Mouse (Mus musculus): Measurements from ENCODE around the gene Gosr2. TPM values are rescaled to one million over a fixed set of nuclear protein-coding genes. Genes with fewer than 3 reads are reported as not detected.

Gosr2 gene
- total RNA-seq, 1 experiment from 2014 or later = 44.7 TPM

DNA sequence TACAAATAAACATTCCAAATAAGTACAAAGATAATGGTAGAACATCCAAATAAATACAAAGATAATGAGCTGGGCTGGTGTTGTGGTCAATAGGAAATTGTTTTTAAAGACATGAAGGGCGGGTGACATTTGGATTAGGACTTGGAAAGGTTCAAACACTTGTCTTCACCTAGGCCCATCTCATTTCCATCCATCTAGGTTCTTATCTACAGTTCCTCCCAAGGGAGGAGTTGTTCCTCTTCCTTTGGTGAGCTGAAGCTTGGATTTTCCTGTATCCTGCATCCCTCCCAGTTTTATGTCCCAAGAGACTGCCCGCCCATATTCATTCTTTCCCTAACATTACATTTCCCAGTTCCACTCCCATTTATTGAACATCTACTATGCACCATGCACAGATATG lies 528 bp upstream of the Gosr2 start:
- no peak for ATAC-seq (replicated peaks in 1 of 2; ENCODE audit: insufficient read depth in 1 of 2, low FRiP score in 2 of 2, low TSS enrichment in 1 of 2, low read depth in 1 of 2, poor library complexity in 2 of 2, severe bottlenecking in 2 of 2)

DNA sequence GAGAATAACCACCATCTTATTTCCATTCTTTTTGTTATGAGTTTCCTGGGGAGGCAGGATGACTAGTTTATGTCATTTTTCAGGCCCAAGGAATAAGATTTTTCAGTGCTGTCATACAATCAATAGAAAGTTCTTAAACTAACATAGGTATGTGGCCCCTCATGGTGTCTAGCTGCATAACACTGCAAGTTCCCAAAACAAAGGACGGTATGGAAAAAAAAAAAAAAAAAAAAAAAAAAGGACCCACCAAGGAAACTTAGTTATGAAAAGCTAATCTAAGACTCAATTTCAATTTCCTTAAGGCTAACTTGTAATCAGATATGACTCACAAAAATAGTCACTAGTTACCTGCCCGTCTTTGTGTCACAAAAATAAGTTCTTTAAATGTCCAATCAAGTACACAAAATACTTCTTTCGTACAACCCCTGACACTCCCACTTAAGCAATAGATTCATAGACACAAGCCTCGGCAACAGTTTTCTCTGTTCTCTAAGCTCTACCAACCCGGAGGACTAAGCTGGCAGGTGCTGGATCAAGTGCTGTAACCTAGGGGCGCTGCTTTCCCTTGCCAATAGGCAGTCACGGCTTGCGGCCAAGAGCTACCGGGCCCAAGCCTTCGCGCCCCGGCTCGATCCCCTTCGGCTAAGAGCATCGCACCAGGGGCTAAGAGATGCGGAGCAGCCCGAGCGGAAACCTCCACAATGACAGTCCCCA lies 690 bp downstream of the Gosr2 start:
- peak in 1 of 2 experiments; percentile 28; a peak in 3 of 4 replicates for ATAC-seq (replicated peaks in 1 of 2; ENCODE audit: insufficient read depth in 1 of 2, low FRiP score in 2 of 2, low TSS enrichment in 1 of 2, low read depth in 1 of 2, poor library complexity in 2 of 2, severe bottlenecking in 2 of 2)

DNA sequence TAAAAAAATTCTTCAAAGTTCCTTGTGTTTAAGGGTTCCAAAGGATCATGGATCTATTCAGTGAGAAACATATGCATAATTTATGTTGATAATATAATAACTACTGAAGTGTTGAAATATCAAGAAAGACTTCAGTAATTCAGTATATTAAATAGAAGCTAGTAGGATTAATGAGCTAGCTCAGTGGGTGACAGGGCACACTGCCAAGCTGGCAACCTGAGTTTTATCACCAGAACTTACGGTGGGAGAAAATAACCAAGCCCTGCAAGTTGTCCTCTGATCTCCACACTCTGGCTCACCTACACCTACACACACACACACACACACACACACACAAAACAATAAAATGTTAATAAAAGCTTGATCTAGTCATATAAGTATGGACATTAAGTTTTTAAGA lies 4.5 kb downstream of the Gosr2 start:
- no peak for ATAC-seq (replicated peaks in 1 of 2; ENCODE audit: insufficient read depth in 1 of 2, low FRiP score in 2 of 2, low TSS enrichment in 1 of 2, low read depth in 1 of 2, poor library complexity in 2 of 2, severe bottlenecking in 2 of 2)

DNA sequence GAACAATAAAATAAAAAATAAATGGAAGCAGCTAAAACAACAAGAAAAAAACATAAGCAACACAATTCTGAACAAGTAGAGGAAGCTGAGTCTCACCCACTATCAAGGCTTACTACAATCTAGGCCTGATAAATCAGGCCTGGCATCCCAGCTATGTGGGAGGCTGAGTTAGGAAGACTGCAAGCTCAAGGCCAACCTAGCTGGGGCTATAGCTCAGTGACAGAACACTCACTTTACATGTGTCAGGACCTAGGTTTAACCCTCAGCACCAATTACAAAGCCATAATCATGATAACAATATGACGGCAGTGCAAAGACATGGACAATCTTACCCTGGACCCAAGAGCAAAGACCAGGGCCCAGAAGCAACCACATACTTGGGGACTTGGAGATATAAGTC lies 6.7 kb downstream of the Gosr2 start:
- ATAC-seq (replicated peaks in 1 of 2; ENCODE audit: insufficient read depth in 1 of 2, low FRiP score in 2 of 2, low TSS enrichment in 1 of 2, low read depth in 1 of 2, poor library complexity in 2 of 2, severe bottlenecking in 2 of 2) = no peak

DNA sequence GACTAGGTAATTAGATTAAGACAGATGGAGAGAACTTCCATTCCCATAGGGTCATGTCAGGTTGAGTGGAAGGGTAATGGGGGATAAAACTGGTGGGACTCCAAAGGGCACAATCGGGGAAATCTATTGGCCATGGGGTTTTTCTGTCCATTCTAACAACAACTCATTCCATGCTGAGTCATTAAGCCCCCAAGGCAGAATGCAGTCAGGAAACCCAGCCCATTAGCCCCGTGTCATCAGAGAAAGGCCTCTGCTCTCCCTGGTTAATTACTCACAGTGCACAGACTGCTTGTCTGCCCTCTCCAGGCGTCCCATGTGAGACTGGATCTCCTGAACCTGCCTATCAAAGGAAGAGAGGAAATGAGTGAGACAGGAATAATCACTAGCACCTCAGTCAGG lies 8.7 kb downstream of the Gosr2 start:
- no peak for ATAC-seq (replicated peaks in 1 of 2; ENCODE audit: insufficient read depth in 1 of 2, low FRiP score in 2 of 2, low TSS enrichment in 1 of 2, low read depth in 1 of 2, poor library complexity in 2 of 2, severe bottlenecking in 2 of 2)

DNA sequence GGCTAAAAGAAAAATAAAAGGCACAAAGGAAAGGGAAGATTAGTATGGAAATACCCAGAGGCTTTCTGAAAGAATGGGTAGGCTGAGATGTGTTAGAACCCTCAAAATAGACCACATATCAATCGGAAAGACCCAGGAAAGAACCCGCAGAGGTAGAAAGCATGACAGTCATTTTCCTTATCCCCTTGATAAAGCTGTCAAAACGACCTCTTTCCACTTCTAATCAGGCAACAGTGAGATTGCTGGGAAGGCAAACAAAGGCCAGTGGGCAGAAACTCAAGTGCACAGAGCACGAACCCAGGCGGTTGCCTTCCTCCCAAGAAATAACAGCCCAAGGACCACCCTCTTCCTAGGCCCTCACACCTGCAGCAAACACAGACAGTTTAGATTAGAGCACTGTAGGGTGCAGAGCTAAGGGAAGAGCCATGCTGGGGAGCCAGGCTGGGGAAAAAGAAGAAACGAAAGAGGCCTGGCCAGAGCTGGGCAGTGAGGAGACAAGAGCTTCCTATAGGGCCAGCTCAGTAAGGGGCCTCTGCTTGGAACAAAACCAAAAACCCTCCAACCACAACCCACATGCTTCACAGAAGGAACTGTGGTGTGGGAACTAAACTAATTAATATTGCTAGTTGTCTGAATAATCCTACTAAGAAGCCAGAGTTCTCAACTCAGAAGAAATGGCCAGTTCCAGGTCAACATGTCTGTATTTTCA lies 9.3 kb downstream of the Gosr2 start:
- no peak for ATAC-seq (replicated peaks in 1 of 2; ENCODE audit: insufficient read depth in 1 of 2, low FRiP score in 2 of 2, low TSS enrichment in 1 of 2, low read depth in 1 of 2, poor library complexity in 2 of 2, severe bottlenecking in 2 of 2)

DNA sequence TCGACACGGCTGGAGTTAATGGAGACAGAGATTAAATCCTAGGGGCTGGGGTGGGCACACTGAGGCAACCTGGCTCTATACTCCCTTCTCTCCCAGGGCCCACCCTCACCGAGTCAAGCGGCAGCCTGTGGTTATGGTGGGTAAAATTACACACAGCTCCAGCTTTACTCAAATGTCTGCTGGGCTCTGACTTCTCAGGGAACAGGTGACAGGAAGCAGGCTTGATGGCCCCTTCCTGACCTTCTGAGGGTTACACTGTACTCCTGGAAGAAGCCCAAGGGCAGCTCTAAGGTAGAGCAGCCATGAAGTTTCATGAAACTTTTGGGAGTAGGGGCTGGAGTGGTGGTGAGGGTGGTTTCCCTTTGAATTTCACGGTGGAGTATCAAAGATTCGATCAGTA lies 11.0 kb downstream of the Gosr2 start:
- ATAC-seq (replicated peaks in 1 of 2; ENCODE audit: insufficient read depth in 1 of 2, low FRiP score in 2 of 2, low TSS enrichment in 1 of 2, low read depth in 1 of 2, poor library complexity in 2 of 2, severe bottlenecking in 2 of 2) = peak; percentile 53 to 65

DNA sequence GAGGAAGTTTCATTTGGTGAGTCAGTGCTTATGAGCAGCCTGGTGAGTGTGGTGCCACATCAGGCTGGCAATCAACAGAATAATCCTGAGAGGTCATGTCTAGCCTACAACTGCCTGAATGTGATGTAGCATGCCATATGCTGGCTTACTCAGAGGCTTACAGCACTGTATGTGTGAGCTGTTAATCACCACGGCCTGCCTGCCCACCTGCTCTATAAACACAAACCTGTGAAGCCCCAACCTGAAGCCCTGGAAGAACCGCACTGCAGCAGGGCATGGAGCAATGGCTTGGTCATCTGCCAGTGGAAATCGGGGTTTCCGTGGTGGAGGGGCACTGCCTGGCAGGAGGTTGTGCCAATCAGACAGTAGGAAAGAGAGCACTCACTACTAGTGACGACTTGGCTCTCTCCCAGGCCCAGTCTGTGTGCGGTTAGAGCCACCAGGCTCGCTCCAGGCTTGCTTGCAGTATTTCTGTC lies 12.4 kb downstream of the Gosr2 start:
- ATAC-seq (replicated peaks in 1 of 2; ENCODE audit: insufficient read depth in 1 of 2, low FRiP score in 2 of 2, low TSS enrichment in 1 of 2, low read depth in 1 of 2, poor library complexity in 2 of 2, severe bottlenecking in 2 of 2) = peak; percentile 68 to 79

DNA sequence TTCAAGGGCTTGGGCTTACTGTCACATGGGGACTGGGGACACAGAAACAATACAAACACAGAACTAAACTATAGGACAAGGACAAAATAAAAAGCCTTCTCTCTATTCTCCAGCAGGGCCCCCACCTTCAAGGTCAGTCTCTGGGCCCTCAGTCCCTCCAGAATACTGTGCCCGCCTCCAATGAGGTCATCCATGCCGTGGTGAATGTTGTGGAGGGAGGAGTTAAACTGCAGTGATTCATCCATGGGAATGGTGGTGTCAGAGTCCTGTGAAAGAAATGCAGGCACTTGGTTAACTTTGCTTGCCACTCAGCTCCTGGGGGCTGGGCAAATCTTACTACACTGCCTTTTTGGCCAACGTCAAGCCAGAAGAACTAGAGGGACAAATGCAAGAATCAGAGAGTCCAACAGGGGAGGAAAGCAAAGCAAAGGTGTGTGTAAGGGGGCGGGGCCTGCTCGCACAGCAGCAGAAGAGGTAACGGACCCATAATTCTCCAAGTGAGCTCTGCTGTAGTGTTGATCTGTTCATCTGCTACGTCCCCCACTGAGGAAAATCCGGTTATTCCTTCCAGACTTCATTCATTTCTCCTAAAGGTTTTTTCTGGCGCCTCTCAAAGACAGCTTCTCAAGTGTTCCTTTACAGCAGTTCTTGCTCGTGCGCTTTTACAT lies 13.9 kb downstream of the Gosr2 start:
- ATAC-seq (replicated peaks in 1 of 2; ENCODE audit: insufficient read depth in 1 of 2, low FRiP score in 2 of 2, low TSS enrichment in 1 of 2, low read depth in 1 of 2, poor library complexity in 2 of 2, severe bottlenecking in 2 of 2) = no peak

DNA sequence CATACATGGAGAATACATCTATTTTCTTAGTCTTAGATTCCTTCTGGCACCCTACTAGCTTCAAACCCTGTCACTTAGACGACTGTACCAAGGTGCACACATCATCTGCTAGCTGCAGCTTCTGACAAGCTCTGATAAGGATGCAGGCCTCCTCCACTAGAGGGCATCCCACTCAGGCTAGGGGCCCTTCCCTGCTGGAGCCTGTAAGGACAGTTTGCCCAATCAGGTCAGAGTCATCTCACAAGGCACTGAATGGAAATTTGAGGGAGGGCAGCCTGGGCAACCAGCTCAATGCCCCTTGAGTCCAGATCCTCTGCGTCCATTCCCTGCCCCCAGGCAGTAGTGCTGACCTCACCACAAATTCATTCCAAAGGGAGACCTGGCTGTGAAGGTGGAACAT lies 20.7 kb downstream of the Gosr2 start:
- ATAC-seq (replicated peaks in 1 of 2; ENCODE audit: insufficient read depth in 1 of 2, low FRiP score in 2 of 2, low TSS enrichment in 1 of 2, low read depth in 1 of 2, poor library complexity in 2 of 2, severe bottlenecking in 2 of 2) = peak in 1 of 2 experiments; percentile 59; a peak in 2 of 4 replicates

DNA sequence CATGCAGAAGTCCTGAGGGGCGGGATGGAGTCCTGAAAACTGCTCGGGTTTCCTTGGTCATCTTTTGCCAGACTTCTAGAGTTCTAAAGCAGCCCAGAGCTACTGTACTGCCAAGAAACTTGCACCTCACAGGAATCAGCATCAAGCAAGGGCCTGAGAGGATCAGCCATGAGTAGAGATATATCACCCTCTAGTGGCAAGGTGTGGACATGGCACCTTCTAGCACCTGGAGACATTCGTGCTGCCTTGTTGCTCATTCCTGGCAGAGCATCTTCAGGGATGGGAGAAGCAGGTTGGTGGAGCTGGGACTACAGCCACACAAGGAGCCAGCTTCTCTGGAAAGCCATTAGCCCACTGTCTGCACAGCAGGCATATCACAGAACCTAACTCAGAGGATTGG lies 22.1 kb downstream of the Gosr2 start:
- ATAC-seq (replicated peaks in 1 of 2; ENCODE audit: insufficient read depth in 1 of 2, low FRiP score in 2 of 2, low TSS enrichment in 1 of 2, low read depth in 1 of 2, poor library complexity in 2 of 2, severe bottlenecking in 2 of 2) = peak; percentile 56 to 78; a peak in 2 of 4 replicates

DNA sequence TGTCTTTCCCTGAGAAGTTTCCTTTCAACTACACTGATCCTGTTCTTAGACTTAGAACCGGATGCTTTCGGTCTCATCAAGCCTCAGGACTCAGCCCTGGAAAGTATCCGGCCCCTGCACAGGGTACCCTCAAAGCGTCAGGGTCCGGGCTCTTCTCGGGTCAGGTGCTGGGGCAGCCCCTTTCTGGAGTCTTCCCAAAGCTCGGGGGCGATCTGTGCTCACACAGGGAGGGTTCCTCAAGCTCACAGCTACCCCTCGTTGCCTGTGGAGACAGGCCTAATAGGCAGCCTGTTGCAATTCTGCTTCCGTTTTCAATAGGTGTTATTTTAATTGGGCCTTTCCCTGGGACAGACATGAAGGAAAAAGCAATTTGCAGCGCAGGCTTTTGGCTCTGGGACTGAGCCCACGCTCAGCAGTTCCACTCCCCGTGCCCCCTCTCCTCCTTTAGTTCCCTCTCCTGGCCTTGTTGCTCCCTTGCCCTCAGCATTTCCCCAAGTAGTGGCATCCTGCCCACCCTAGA lies 30.7 kb downstream of the Gosr2 start:
- ATAC-seq (replicated peaks in 1 of 2; ENCODE audit: insufficient read depth in 1 of 2, low FRiP score in 2 of 2, low TSS enrichment in 1 of 2, low read depth in 1 of 2, poor library complexity in 2 of 2, severe bottlenecking in 2 of 2) = no peak

DNA sequence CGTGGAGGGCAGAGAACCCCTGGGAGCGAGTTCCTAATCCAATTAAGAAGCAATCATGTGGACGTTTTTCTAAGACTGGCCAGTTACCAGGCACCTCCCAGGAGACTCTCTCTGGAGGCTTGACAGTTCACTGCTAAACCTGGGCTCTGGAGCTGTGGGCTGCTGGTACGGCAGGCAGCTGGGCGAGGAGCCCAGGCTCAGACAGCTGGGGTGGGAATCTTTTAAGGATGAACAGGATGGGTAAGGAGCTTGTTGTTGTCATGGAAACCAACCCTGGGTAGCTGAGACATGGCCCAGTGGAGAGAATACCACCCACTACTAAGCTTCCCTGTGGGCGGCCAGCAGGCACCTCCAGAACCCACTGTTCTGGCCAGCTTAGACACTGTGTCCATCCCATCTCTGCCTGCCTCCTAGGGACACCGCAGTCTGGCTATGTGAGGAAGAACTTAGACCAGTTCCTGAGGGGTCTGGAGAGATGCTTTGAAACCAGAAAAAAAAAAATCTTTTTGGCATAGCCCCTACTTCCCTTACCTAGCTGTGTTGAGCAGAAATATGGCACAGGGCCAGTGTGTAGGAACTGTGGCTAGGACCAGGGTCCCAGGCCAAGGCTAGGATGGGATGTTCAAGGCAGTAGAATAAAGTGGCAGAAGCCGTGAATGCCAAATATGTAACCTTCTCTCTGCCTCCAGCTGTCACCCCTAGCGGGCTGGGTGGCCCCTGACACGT lies 31.4 kb downstream of the Gosr2 start:
- no peak for ATAC-seq (replicated peaks in 1 of 2; ENCODE audit: insufficient read depth in 1 of 2, low FRiP score in 2 of 2, low TSS enrichment in 1 of 2, low read depth in 1 of 2, poor library complexity in 2 of 2, severe bottlenecking in 2 of 2)

DNA sequence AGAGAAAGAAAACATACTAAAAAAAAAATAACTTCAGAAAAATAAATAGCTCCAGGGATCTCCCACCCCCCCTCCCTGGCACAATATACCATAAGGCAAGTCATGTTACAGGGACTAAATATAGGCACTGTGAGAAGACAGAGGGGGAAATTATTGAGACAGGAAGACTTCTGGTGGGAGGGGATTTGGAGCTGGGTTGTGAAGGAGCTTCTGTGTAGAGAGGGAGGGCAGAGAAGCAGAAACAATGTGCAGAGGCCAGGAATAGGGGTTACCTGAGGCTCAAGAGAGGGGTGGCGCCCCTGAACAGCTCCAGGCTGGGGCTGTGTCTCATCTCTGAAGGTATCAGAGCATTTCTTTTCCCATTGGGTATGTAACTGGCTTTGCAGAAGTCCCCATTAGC lies 32.0 kb downstream of the Gosr2 start:
- no peak for ATAC-seq (replicated peaks in 1 of 2; ENCODE audit: insufficient read depth in 1 of 2, low FRiP score in 2 of 2, low TSS enrichment in 1 of 2, low read depth in 1 of 2, poor library complexity in 2 of 2, severe bottlenecking in 2 of 2)

DNA sequence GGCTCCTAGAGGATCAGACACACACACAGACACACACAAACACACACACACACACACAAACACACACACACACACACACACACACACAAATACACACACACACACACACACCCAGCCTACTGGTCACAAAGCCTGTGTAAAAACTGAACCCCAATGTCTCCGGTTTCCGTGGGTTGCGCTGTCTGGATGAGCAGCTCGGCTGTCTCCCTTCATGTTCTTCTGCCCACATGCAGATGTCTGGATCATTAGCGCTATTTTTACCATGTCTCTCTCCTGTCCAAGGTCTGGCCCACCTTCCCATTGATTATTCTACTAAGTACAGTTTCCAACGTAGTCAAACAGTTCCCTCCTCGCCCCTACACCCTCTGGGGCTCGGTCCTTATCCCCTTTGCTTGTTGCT lies 34.6 kb downstream of the Gosr2 start:
- no peak for ATAC-seq (replicated peaks in 1 of 2; ENCODE audit: insufficient read depth in 1 of 2, low FRiP score in 2 of 2, low TSS enrichment in 1 of 2, low read depth in 1 of 2, poor library complexity in 2 of 2, severe bottlenecking in 2 of 2)

DNA sequence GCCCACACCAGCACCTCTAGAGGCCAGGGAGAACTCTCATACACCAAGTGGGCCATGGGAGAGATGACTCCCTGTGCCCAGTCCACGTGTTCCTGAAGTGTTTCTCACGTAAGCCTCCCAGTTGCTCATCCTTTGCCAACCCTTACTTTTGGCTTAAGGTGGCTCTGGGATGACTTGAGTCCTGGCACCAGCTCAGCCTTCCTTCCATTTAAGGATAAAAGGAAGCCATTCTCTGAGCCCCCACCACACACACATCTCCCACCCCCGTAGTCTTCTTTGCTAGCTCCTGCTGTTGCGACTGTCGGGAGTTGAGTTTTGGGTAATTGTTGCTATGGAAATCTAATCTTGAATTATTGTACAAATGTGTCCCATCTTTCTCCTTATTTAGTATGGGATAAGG lies 35.2 kb downstream of the Gosr2 start:
- ATAC-seq (replicated peaks in 1 of 2; ENCODE audit: insufficient read depth in 1 of 2, low FRiP score in 2 of 2, low TSS enrichment in 1 of 2, low read depth in 1 of 2, poor library complexity in 2 of 2, severe bottlenecking in 2 of 2) = no peak

DNA sequence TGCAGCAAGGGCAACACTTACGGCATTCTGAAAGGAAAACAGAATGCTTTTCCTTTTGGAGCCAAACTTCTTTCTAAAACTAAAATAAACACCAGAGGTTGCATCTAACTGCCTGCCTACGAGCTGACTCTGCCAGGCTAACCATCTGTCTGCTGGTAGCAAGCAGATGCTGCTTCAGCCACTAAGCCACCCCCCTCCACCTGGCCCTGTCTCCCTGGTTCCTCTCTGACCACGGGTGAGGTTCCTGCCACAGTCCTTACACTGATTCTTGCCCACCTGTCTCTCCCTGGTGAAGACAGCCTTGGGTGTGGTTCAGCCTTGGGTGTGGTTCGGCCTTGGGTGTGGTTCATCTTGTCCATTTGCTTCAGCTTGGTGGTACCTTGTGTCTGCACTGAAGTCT lies 35.8 kb downstream of the Gosr2 start:
- ATAC-seq (replicated peaks in 1 of 2; ENCODE audit: insufficient read depth in 1 of 2, low FRiP score in 2 of 2, low TSS enrichment in 1 of 2, low read depth in 1 of 2, poor library complexity in 2 of 2, severe bottlenecking in 2 of 2) = no peak

DNA sequence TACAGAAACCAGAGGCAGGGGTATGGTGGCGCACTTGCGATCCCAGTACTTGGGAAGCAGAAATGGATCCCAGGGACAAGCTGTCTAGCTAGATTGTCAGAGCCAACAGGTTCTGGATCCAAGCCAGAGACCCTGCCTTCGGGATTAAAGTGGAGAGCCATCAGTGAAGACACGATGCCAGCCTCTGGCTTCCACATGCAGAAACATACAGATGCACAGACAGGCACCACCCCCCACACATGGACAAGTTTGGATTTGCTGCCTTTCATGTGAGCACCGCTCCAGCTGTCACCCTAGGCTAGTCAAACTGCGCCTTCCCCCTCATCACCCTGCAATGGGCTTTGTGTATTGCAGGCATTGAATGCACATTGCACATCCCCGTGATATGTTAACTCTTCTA lies 39.5 kb downstream of the Gosr2 start:
- no peak for ATAC-seq (replicated peaks in 1 of 2; ENCODE audit: insufficient read depth in 1 of 2, low FRiP score in 2 of 2, low TSS enrichment in 1 of 2, low read depth in 1 of 2, poor library complexity in 2 of 2, severe bottlenecking in 2 of 2)

All from hematopoietic stem cell, adult 5-6 weeks (primary cell).